Mouse (Mus musculus): Measurements from ENCODE around the gene Nup214.
"Not testable (repeated sequence)": the region's sequence is repeated elsewhere in the genome, so short reads cannot be mapped to it uniquely, and the experiment has no call there.

Gene Nup214

GRCm38 (mm10) chr2:31963491-31963890 is 10.7 kb upstream of the Nup214 start:
- DNase-seq (ENCODE audit: low read depth, low spot score) = no peak

DNA sequence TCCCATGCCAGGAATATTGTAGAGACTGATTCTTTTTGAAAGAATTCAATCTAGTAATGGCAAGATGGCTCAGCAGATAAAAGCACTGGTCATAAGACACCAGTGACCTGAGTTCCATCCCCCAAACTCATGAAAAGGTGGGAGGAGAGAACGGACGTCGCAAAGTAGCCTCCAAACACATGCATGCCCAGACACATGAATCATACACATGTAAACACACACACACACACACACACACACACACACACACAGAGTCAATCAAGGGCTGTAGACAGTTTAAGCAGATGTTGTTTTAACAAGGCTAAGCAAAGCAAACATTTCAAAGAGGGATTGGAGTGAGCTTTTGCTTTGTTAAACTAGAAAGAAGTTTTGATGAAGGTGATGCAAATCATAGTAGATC is 10.0 kb upstream of the Nup214 start:
- DNase-seq (ENCODE audit: low read depth, low spot score) = no peak

- DNase-seq (ENCODE audit: low read depth, low spot score) = peak; percentile 43
Observed at GRCm38 (mm10) chr2:31965110-31965509, 9.1 kb upstream of the Nup214 start.

- no peak for DNase-seq (ENCODE audit: low read depth, low spot score)
Observed at GRCm38 (mm10) chr2:31966801-31967200, 7.4 kb upstream of the Nup214 start.

DNA sequence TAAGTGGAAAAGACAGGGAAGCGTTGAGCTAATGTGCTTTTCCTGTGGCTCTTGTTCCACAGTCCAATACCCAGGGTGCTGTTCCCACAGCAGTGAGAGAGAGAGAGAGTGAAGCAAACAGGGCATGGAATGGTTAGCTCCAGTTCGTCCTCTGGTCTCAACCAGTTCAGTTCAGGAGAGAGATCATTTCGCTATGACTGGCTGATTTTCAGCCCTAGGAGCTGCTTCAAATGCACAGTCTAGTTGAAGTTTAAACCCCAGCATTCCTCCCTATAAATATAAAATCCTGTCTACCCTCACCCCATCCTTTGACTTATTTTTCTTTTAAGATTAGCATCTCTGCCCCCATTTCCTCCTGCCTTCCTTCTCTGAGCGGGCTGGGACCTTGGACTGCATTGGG is 1.6 kb upstream of the Nup214 start:
- no peak for DNase-seq (ENCODE audit: low read depth, low spot score)

DNA sequence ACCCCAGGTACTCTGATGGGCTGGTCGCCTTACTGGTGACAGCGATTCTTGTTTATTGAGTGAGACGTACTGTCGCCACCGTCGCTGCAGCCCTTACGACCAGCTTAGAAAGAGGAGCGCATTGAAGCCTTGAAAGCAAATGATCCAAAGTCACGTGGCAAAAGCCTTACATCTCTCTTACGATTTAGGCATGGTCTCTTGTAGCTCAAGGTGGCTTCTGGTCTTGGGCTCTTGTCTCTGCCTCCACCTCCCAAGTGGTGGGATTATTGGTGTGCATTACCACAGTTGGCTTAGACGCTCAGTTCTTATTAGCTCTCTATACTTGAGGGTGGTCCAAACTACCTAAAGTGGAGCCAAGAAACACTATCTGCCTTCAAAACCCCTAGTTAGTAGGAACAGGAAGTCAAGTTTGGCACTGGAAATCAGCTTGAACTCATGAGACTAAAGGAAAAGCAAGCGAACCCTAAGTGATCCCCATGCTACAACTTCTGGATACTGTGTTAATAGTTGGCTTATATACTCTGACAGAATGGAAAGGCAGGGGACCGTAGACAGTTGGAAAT is 654 bp downstream of the Nup214 start:
- DNase-seq (ENCODE audit: low read depth, low spot score) = peak; percentile 11

DNA sequence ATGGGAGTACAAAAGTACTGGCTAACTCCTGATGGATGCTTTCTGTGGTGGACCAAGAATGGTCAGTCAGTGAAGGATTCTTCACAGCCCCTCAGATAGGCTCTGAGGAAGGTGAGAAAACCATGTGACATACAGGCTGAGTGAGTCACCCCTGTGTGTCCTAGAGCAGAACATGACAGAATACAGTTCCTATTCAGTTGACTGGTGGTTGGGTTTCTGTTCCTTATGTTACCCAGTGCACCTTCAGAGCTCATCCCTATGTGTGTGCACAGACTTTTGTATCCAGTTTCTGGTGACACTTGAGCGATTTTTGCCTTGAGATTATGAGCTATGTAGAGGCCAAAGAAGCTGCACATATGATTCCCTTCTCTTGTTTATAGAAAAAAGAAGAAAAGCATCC is 13.5 kb downstream of the Nup214 start:
- DNase-seq (ENCODE audit: low read depth, low spot score) = no peak

- no peak for DNase-seq (ENCODE audit: low read depth, low spot score)
Observed at GRCm38 (mm10) chr2:31990961-31991360, 16.7 kb downstream of the Nup214 start.

DNA sequence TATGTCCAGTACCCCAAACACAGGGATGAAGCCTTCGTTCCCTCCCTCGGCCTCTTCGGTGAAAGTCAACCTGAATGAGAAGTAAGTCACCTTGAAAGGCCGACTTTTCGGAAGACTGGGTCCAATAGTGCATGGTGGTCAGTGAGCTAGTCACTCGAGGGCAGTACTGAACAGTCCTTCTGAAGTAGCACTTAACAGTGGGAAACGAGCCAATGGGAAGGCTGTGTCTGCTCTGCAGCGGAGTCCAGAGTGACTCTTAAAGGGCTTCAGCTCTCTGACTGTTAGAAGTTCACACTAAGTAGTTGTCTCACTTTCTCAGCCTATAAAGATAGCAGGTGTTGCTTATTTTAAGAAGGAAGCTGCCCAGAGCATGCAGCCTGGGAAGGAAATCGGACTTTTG is 20.7 kb downstream of the Nup214 start:
- no peak for DNase-seq (ENCODE audit: low read depth, low spot score)

DNA sequence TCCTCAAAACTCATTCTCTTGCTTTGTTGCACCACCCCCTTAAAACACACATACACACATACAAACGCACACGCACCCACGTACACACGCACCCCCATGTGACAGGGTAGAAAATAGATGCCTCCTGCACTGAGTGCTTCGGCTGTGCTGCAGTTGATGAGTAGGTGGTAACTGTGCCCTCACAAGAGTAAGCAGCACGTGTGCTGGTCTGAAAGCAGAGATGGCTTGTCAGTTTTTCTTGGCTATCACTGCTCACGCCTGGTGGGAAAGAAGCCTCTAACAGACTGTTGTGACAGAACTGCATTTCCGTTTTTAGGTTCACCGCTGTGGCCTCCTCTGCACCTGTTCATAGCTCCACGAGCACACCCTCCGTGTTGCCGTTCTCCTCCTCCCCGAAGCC is 21.8 kb downstream of the Nup214 start:
- no peak for DNase-seq (ENCODE audit: low read depth, low spot score)

- no peak for DNase-seq (ENCODE audit: low read depth, low spot score)
Observed at GRCm38 (mm10) chr2:31997539-31997938, 23.3 kb downstream of the Nup214 start.

GRCm38 (mm10) chr2:31998443-31998842 is 24.2 kb downstream of the Nup214 start:
- DNase-seq (ENCODE audit: low read depth, low spot score) = no peak

GRCm38 (mm10) chr2:32008311-32008710 is 34.1 kb downstream of the Nup214 start:
- no peak for DNase-seq (ENCODE audit: low read depth, low spot score)

DNA sequence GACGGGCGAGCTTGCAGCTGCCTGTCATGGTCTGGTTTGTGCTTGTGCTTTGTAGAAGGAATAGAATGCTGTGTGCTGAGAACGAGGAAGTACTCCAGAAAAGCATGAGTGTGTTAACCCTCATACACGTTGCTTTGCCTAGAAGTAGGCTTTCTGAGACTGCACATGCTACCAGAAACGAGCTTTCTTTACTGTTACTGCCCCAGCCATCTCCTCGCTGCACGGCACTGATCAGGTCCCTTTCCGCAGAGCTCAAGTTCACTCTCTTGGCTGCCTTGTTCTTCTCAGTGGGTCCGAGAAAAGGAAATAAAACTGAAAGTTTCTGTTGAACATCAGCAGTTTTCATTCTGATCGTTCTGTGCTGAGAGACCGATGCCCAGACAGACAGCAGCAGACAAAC is 34.5 kb downstream of the Nup214 start:
- DNase-seq (ENCODE audit: low read depth, low spot score) = no peak

- no peak for DNase-seq (ENCODE audit: low read depth, low spot score)
Observed at GRCm38 (mm10) chr2:32019704-32020103, 45.5 kb downstream of the Nup214 start.

- DNase-seq (ENCODE audit: low read depth, low spot score) = no peak
Observed at GRCm38 (mm10) chr2:32020229-32020628, 46.0 kb downstream of the Nup214 start.

GRCm38 (mm10) chr2:32024372-32024771 is 50.1 kb downstream of the Nup214 start:
- no peak for DNase-seq (ENCODE audit: low read depth, low spot score)

- DNase-seq (ENCODE audit: low read depth, low spot score) = no peak
Observed at GRCm38 (mm10) chr2:32029636-32030035, 55.4 kb downstream of the Nup214 start.

DNA sequence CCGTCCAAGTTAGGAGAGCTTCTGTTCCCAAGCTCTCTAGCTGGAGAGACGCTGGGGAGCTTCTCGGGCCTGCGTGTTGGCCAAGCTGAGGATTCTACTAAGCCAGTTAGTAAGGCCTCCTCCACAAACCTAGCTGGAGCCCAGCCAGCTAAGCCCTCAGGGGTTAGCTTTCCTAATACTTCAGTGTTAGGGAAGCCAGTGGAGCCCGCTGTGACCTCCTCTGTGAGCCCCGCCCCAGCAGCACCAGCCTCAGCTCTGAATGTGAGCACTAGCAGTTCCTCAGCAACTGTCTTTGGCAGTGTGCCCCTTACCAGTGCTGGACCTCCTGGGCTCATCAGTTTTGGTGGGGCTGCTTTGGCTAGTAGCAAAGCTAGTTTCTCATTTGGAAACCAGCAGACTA is 59.2 kb downstream of the Nup214 start:
- no peak for DNase-seq (ENCODE audit: low read depth, low spot score)

GRCm38 (mm10) chr2:32034206-32034605 is 60.0 kb downstream of the Nup214 start:
- no peak for DNase-seq (ENCODE audit: low read depth, low spot score)

DNA sequence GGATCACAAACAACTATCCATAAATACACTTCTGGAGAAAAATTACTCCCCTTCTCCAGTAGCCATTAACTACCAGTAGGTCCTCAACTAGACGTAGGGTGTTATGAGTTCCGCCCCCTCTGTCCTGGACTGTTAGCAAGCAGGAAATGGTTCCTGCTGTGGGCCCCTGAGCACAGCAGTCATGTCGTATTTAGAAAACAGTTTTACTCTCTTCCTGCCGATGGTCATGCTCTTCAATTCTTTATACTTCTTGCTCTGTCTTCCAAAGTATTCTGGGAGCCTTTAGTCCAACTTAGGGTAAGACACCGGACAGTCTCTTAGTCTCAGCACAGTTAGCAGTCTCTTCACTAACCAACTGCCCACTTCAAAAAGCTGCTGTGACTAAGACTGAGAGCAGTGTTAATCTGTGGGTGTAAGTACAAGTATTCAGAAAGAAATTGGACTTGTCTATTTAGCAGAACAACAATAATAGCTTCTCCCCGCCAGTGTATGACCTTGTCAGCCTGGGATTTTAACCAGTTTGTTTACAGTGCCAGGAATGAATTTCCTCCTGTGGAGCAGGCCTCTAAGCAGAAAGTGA is 63.1 kb downstream of the Nup214 start:
- no peak for DNase-seq (ENCODE audit: low read depth, low spot score)

DNA sequence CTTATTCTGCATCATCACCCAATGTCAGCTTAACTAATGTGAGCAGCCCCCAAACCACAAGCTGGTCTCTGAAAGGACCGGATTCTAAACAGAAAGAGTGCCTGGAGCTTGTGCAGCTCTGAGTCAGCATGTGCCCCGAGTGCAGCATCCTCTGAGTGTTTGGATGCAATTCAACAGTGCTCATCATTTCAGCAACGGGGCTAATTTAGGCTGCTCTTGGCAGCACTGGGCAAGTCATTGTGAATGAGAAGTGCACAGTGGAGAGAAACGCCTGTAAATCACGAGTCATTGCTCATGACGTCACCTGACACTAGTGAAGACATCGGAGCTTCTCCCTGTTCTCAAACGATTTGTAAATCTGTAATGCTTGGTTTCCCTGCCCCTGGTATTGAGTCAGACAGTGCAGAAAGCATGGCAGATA is 64.4 kb downstream of the Nup214 start:
- DNase-seq (ENCODE audit: low read depth, low spot score) = no peak

DNA sequence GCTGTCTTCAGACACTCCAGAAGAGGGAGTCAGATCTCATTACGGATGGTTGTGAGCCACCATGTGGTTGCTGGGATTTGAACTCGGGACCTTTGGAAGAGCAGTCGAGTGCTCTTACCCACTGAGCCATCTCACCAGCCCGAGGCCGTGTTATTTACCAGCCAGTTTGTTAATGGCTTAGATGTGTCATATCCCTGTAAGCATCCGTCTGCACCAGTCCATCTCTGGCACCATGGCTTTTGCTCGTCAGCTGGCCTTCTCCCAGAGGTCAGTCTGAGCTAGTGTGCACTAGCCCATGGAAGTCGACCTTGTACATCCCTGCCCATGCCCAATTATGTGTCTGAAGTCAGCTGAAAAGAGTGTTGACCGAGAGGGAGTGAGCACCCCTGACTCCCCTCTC is 66.4 kb downstream of the Nup214 start:
- not testable (repeated sequence) for DNase-seq (ENCODE audit: low read depth, low spot score)

DNA sequence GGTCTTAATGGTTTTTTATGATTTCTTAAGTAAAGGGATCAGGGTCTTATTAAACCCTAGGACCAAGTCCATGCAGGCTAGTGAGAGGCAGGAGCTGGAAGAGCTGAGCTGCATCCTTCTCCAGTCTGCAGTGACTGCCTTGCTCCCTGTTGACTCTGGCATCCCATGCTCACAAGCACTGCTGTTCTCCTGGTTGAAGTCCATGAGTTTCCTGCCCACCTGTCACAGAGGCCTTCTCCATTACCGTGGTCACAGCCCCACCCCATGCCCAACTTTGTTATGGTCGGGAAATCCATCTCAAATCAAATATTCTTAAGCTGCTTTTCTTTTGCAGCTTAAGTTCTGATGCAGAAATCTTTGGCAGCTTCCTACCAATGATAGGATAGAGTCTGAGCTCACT is 66.9 kb downstream of the Nup214 start:
- no peak for DNase-seq (ENCODE audit: low read depth, low spot score)

Data from c-Kit-negative CD71-positive TER-119-positive erythroid progenitor cells, embryonic 14.5 days (primary cell).